Mouse (Mus musculus) brain, embryonic 14.5 days (tissue): ENCODE measurements around the gene Zfp704.

Source experiments
- CTCF ChIP-seq: fragments of 200-500 bp; IDR thresholded peaks from 2 replicates; pipeline ENCODE4 v1.5.1; 2012; ENCODE audit warnings: inconsistent platforms, mild to moderate bottlenecking, moderate library complexity, borderline replicate concordance; ENCODE audit not compliant: insufficient read depth, insufficient read length; ENCODE audit errors: extremely low read depth
- POLR2A ChIP-seq: fragments of 200-500 bp; IDR thresholded peaks from 2 replicates; pipeline ENCODE4 v1.6.1; 2012; ENCODE audit warnings: mild to moderate bottlenecking, inconsistent platforms, borderline replicate concordance; ENCODE audit not compliant: poor library complexity, insufficient read depth, insufficient read length, severe bottlenecking; ENCODE audit errors: extremely low read depth

GRCm38 (mm10) chr3:9512199-9512598 lies 97.7 kb downstream of the Zfp704 start:
- TF ChIP-seq CTCF (no peak), POLR2A (no peak)
